Mouse (Mus musculus): Measurements from ENCODE around the gene Olfr539. TPM values are rescaled to one million over a fixed set of nuclear protein-coding genes. Genes with fewer than 3 reads are reported as not detected.
"Not testable (repeated sequence)": the region's sequence is repeated elsewhere in the genome, so short reads cannot be mapped to it uniquely, and the experiment has no call there.

Olfr539 gene
- not detected for total RNA-seq (2022)

GRCm38 (mm10) chr7:140659630-140660029 lies at the start of gene Olfr539:
Gene Olfr539, plus strand, starts transcription at chr7:140659930.
- DNase-seq (ENCODE audit: low spot score) = no peak

GRCm38 (mm10) chr7:140628670-140629069 lies 31.1 kb upstream of the Olfr539 start, which contains the start of gene Olfr61:
Gene Olfr61, plus strand, starts transcription at chr7:140628970.
- DNase-seq (ENCODE audit: low spot score) = not testable (repeated sequence)

DNA sequence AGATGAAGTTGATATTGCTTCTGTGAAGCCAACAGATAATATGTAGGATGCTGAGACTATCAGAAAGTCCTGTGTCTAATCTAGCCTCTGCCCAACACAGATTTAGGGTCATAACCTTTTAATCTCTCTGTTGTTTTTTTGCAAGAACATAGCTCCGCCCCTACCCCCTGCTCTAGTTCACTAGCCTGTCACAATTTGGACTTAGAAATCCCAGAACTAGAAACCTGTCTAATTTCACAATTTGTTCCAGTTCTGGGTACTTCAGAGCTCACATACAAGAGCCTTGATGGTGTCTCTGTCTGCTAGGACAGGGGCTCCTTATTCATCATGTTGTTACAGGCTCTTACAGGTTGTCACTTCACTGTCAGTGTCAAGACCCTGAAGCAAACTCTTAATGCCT lies 29.2 kb upstream of the Olfr539 start:
- no peak for DNase-seq (ENCODE audit: low spot score)

- no peak for DNase-seq (ENCODE audit: low spot score)
These were observed 13.6 kb upstream of the Olfr539 start, which contains the start of gene Olfr53 for GRCm38 (mm10) chr7:140646152-140646551. Gene Olfr53, plus strand, starts transcription at chr7:140646452.

DNA sequence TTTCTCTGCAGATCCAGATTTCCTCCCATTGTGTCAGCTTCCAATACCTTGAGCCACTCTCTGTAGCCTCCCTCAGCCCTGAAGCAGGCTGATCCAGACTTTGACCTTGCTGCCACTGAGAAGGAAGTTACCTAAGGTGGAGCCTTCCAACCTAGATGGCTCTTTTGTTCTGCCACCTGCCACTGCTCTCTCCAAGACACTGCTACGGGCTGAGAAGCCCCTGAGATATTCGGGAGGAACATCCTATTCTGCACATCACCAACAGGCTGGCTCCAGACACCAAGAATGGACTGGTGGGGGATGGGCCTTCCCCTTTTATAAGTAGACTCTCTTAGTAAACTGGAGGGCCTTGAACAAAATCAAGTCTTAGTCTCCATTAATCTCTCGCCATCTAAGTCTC lies 11.0 kb downstream of the Olfr539 start:
- not testable (repeated sequence) for DNase-seq (ENCODE audit: low spot score)

DNA sequence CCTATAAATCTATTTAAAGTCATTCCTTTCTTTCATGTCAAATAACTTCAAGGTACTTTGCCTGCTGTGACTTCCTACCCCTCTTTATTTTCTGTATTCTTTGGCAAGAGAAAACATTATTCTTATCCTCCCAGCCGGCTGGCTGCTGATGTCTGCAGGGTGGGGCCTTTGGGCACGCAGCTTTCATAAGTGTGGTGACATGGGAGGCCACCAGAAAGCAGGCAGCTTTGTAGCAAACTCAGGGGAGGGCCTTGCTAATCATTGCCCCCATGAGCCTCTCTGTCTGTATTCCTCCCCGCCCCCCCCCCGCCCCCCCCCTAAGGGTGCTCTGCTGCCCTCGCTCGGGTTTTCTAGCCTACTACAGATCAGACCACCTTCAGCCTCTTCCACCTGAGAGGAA lies 16.1 kb downstream of the Olfr539 start:
- DNase-seq (ENCODE audit: low spot score) = no peak

GRCm38 (mm10) chr7:140679591-140679990 lies 19.9 kb downstream of the Olfr539 start:
- not testable (repeated sequence) for DNase-seq (ENCODE audit: low spot score)

DNA sequence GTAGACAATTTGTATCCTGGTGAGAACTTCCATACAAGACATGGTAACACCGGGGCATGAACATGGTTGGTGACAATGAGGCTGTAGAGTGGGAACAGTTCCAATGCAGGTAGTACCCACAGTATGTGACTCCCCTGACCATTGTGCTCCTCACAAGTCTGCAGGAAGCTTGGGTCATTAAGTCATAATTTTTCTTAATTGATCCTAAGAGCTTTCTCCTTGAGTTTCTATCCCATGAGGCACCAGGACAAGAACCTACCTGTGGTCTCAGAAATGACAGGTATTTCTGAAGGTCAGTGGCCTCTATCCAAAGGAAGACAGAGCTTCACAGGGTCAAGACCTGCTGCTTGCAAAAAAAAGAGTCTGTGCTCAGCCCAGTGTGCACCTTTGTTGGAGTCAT lies 21.9 kb downstream of the Olfr539 start, which contains the start of gene Olfr45:
TSS of gene Olfr45 (plus strand) at position 301 of the 400 bp plus-strand sequence.
- DNase-seq (ENCODE audit: low spot score) = no peak

GRCm38 (mm10) chr7:140696967-140697366 lies 37.2 kb downstream of the Olfr539 start, which contains the start of gene Olfr541:
Gene Olfr541, plus strand, starts transcription at chr7:140697267.
- DNase-seq (ENCODE audit: low spot score) = no peak

- DNase-seq (ENCODE audit: low spot score) = no peak
These were observed 46.6 kb downstream of the Olfr539 start for GRCm38 (mm10) chr7:140706348-140706747.

DNA sequence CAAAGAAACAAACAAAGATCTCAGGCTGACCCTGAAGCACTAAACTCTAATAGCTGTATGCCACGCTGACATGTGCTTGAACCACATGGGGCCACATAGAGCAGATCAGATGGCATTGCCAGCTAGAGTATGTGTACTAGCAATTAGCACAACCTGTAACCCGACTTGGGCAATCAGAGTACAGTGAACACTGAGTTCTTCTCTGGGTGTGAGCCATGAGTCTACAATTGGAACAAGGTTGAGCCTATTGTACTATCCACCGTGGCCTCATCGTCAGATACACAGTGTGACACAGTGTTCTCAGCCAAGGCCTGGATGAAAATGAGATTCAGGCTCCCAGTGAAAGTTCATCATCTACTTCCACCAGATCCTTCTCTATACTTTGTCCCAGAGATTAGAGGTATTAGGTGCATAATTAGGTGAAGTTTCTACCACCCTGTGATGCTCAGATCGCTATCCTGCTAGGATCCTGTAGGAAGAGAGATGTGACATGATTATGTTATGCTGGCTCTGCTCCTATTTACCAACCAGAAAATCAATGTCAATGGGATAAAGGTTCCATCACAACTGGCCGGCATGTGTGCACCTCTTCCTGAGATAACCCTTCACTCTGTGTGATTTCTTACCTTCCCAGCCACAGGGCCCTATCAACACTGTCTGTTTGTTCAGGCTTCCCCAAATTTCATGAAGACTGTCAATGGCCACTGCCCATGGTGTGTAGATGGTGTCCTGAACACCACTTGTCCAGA lies 48.0 kb downstream of the Olfr539 start:
- DNase-seq (ENCODE audit: low spot score) = no peak

DNA sequence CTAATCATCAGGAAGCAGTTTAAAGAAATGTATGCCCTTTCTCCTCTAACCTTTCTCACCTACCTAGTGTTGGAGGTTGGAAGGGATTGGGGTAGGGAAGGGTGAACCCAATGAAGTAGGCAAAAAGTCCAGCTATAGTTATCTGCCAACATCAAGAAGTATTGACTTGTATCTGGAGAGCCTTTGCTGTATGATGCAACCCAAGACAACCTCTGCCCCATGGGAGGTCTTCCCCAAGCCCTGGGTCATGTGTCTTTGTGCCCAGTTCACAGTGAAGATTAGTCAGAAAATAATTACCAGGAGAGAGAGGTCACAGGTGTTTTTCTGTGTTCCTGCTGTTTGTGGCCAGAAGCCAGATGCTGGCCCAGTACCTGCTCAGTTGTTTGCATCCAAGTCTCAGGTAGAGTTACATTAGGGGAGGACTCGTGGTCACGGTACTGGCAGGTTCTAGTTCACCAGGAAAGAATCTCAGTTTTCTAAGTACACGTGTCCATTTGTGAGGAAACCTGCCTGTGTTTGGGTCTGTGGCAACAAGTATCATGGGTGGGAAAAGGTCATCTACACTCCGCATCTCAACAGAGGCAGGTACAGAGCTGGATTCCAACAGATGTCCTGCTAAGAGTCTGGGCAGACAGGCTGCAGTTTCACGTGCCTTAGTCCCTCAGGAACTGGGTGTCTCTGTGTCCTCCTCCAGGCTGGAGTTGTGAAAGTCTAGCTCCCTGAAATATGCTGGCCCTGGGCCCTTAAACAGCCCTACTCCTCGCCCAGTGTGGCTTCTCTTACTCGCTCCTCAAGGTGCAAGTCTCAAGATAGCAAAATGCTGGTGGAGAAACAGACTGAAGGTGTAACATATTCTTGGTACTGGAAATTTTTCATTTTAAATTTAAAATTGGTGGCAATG lies 57.7 kb downstream of the Olfr539 start:
- DNase-seq (ENCODE audit: low spot score) = no peak

DNA sequence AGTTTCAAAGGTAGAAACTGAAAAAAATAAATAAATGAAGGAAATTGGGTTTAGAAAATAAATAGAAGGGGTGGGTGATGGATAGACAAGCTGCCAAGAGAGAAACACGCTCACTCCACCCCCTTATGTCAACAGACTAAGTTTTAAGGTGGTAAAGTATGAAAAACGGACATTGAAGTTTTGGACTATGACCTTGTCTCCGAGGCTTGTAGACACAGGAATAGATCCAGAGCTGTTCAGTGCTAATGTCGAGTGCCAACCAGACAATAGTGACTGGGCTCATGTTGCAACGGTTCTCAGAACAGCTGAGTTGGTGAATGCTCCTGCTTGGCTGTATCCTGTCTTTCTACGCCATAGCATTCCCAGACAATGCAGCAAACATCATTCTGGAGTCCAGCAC lies 61.4 kb downstream of the Olfr539 start:
- no peak for DNase-seq (ENCODE audit: low spot score)

GRCm38 (mm10) chr7:140725558-140725957 lies 65.8 kb downstream of the Olfr539 start:
- DNase-seq (ENCODE audit: low spot score) = no peak

Other genes with a start within 250 kb of the Olfr539 start
- gene Olfr532, start 238.3 kb upstream of the Olfr539 start, total RNA-seq (2022) = not detected
- gene Olfr533, start 196.6 kb upstream of the Olfr539 start, total RNA-seq (2022) = not detected
- gene Olfr535, start 175.7 kb upstream of the Olfr539 start, total RNA-seq (2022) = not detected
- not detected for gene Olfr536, start 152.5 kb upstream of the Olfr539 start, total RNA-seq (2022)
- not detected for gene Olfr538, start 92.0 kb upstream of the Olfr539 start, total RNA-seq (2022)
- gene Olfr46, start 58.7 kb upstream of the Olfr539 start, total RNA-seq (2022) = not detected
- not detected for gene Olfr61, start 31.0 kb upstream of the Olfr539 start, total RNA-seq (2022)
- gene Olfr53, start 13.5 kb upstream of the Olfr539 start, total RNA-seq (2022) = not detected
- gene Olfr45, start 22.0 kb downstream of the Olfr539 start, total RNA-seq (2022) = not detected
- not detected for gene Olfr541, start 37.3 kb downstream of the Olfr539 start, total RNA-seq (2022)
- 1 to 10 TPM; 3.0 to 9.8 (median 4.0) TPM for gene Cyp2e1, start 103.8 kb downstream of the Olfr539 start, total RNA-seq (2022)
- gene Syce1, start 127.9 kb downstream of the Olfr539 start, total RNA-seq (2022) = under 1 TPM in 1 of 4 experiments, not detected in 3; 0.28 TPM
- under 1 TPM; 0.06 to 0.53 (median 0.30) TPM for gene Zfp941, start 162.2 kb downstream of the Olfr539 start, total RNA-seq (2022)
- gene Urah, start 175.1 kb downstream of the Olfr539 start, total RNA-seq (2022) = 1 to 10 TPM in 2 of 4 experiments, under 1 TPM in 2; 0.79 to 3.2 (median 1.4) TPM
- 10 to 100 TPM; 26.3 to 49.2 (median 37.1) TPM for gene Scgb1c1, start 185.6 kb downstream of the Olfr539 start, total RNA-seq (2022)
- gene Odf3, start 187.9 kb downstream of the Olfr539 start, total RNA-seq (2022) = not detected
- not detected for gene Gm45785, start 196.4 kb downstream of the Olfr539 start, total RNA-seq (2022)
- 10 to 100 TPM; 22.3 to 24.4 (median 23.3) TPM for gene Ric8a, start 197.0 kb downstream of the Olfr539 start, total RNA-seq (2022)
- gene Bet1l, start 197.6 kb downstream of the Olfr539 start, total RNA-seq (2022) = 10 to 100 TPM in 1 of 4 experiments, 1 to 10 TPM in 3; 7.9 to 11.8 (median 8.8) TPM
- 10 to 100 TPM; 80.4 to 85.4 (median 84.0) TPM for gene Psmd13, start 222.0 kb downstream of the Olfr539 start, total RNA-seq (2022)
- 10 to 100 TPM; 67.8 to 72.6 (median 69.6) TPM for gene Sirt3, start 222.4 kb downstream of the Olfr539 start, total RNA-seq (2022)
- 1,000 to 10,000 TPM; 2,926 to 3,503 (median 3,138) TPM for gene Cox8b, start 240.5 kb downstream of the Olfr539 start, total RNA-seq (2022)

Data from heart, adult 8-10 months (tissue).